Mouse (Mus musculus) layer of hippocampus, adult 2 months (tissue): ENCODE data around the gene Tpst2. TPM values are rescaled to one million over a fixed set of nuclear protein-coding genes. Genes with fewer than 3 reads are reported as not detected.

ENCODE experiments used
- DNase-seq, 2 experiments: peaks; one replicate each; pipeline ENCODE4 v3.0.0; 2022; ENCODE audit warnings: low spot score in 2 of 2
- H3K27ac ChIP-seq: fragments of 200-600 bp; 2 replicates; pipeline ENCODE4 v1.8.1; 2022
- H3K4me3 ChIP-seq: fragments of 200-600 bp; 2 replicates; pipeline ENCODE4 v1.8.1; 2022; ENCODE audit warnings: mild to moderate bottlenecking
- CTCF ChIP-seq: fragments of 200-600 bp; conservative IDR thresholded peaks from 2 replicates; pipeline ENCODE4 v1.8.1; 2022; ENCODE audit warnings: antibody characterized with exemption, mild to moderate bottlenecking, moderate library complexity
- total RNA-seq, 2 experiments: library from RNA; stranded (reverse); gene quantifications; 2 replicates each; pipeline ENCODE4 v1.2.3; 2021

The Tpst2 gene
- total RNA-seq, 2 experiments from 2014 or later, result 45.3 to 45.4 TPM

DNA sequence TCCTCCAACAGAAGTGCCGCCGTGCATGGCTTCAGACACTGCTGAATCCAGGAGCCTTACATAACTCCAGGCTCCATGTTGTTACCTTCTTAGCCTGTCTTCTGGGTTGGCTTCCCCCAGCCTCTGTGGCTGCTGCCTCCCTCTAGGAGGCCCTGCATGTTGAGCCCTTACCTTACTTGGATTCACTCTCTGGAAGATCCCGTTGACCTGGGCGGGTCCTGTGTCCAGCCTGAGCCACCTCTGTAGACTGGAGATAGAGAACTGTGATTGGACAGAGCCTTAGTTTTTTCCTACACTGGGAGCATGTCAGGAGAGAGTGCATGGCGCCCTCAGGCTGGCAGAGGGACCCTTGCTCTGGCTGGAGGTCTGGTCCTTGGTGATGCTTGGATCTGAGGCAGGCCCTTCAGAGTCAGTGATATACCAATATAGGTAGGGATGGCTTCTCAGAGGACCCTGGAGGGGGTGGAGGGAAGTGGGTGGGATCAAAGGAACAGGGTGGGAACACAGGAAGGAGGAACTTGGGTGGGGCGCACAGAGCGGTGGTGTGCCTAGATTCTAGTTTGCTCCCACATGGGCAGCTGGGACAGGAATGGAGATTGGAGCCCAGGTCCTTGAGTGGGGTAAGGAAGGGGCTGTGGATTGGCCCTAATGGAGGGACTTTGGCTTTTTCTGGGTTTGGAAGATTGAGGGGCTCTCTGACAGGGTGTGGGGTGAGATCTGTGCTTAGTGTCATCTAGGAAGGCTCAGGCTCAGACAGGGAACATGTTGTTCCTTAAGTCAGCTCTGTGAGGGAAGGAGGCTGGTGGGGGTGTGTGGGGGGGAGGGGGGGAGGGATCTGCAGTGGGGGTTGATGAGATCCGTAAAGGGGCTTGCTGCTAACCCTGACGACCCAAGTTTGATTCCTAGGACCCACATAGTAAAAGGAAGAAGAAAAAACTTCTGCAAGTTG is 12.0 kb downstream of the Tpst2 start:
- peak overlapping the region; percentile 74; the same call in 1 of the 2 replicates for H3K27ac ChIP-seq
- no peak overlapping the region for H3K4me3 ChIP-seq
- no peak for TF ChIP-seq CTCF
- DNase-seq, result no peak

DNA sequence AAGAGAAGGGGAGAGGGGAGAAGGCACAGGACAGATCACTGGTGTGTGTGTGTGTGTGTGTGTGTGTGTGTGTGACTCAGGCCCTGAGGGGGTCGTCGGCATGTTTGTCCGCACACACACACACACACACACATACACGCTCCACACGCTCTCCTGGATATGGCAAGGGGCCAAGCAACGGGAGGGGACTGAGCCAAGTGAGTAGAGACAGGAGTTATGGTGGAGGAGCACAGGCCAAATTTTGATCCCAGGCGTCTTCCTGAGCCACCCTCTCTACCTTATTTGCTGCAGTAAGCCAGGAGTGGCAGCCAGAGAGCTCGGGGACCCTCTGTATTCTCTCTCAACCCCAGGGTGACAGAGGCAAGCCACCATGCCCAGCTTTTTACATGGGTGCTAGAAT is 12.7 kb downstream of the Tpst2 start:
- H3K27ac ChIP-seq, result peak overlapping the region; percentile 65
- DNase-seq, result no peak
- no peak for TF ChIP-seq CTCF
- H3K4me3 ChIP-seq, result no peak overlapping the region

DNA sequence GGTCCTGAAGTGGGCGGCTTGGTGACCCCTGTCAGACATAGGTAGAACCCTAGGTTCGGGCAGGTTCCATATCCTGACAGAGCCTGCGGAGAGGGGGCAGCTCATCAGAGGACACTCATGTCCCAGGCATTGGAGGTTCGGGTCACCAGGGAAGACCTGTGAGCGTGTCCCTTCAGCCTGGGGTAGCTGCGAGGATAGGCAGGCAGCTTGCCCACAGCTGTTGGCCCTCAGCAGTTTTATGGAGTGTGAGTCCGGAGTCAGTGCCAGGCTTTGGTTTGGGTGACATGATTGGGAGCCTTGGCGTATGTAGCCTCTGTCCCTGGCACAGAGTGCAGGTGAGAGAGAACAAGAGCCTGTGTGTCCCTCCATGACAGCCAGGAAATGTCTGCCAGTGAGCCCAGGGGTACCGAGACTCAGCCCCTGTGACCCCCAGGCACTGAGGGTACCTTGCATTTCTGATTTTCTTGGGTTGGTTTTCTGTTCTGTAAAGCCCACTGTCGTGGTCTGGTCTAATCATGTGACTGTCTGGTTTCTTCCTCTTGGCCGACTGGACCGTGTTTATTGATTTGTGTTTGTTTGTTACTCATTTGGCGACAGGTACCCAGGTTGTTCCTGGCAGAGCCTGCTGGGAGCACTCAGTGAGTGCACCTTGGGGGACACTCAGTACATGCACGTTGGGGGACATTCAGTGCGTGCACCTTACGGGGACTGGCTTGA is 13.5 kb downstream of the Tpst2 start:
- no peak overlapping the region for H3K4me3 ChIP-seq
- peak overlapping the region; percentile 65 for H3K27ac ChIP-seq
- TF ChIP-seq CTCF, result no peak
- DNase-seq, result no peak

DNA sequence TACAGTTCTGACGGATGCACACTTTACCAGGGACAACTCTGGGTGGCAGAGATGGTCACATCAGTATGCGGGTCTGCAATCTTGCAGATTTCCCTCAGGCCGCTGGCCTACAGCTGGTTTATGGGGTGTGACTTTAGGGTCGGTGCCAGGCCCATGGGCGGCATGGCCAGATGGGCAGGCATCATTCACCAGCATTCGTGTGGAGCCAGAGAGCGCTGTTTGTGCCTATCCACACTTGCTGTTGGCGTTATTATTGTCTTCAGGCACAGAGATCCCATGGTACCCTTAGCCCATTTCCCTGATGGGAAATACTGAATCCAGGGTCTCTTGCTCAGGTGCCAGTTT is 14.0 kb downstream of the Tpst2 start:
- no peak for TF ChIP-seq CTCF
- H3K4me3 ChIP-seq, result no peak overlapping the region
- DNase-seq, result no peak

DNA sequence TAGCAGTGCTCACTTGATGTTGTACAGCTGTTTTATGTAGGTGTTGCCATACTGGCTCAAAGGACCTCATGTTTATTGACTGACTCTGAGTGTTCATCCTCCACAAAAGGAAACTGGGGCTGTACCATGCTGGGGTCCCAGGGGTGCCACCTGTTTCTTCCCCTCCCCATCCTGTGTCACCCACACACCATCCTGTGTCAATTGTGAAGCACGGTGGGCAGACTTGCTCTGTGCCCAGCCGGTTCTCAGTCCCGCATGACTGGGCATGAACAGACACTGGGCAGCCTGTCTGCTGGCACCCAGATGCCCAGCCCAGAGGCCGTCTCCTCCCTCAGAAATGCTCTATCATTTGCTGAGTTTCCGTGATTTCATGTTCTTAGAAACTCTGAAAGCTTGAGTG is 15.4 kb downstream of the Tpst2 start:
- Histone ChIP-seq H3K4me3 (no peak overlapping the region), H3K27ac (peak overlapping the region; percentile 64)
- no peak for DNase-seq
- TF ChIP-seq CTCF, result no peak

More for the DNA sequence above, 14.0 kb downstream of the Tpst2 start:
- H3K27ac ChIP-seq, result peak overlapping the region; percentile 65

DNA sequence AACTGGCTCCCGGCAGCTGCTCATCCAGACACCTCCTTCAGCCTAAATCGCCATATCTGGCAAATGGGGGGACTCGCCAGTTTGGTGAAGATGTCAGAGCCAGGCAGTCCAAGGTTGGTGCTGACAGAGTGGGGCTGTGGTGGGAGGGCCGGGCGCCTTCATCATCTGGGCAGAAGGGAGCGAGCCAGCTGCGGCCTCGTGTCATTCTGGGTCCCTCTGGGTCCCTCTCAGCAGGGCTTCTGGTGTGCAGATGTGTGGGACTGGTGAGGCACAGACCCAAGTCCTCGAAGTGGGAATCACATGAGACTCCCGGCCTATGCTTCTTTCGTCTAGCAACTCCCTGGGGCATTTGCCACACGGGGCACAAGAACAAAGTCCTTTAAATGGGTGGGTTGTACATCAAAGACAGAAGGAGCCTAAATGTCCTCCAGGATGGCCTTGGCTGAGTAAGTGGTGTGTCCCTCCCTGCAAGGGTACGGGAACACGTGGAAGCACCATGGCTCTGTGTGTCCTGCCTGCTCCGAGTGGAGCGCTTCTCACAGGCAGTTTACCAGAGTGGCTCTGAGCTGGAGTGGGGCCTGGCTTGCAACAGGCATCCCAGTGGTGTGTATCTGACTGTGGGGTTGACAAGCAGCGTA is 16.0 kb downstream of the Tpst2 start:
- Histone ChIP-seq H3K27ac (peak overlapping the region; percentile 64), H3K4me3 (no peak overlapping the region)
- TF ChIP-seq CTCF, result no peak
- no peak for DNase-seq

DNA sequence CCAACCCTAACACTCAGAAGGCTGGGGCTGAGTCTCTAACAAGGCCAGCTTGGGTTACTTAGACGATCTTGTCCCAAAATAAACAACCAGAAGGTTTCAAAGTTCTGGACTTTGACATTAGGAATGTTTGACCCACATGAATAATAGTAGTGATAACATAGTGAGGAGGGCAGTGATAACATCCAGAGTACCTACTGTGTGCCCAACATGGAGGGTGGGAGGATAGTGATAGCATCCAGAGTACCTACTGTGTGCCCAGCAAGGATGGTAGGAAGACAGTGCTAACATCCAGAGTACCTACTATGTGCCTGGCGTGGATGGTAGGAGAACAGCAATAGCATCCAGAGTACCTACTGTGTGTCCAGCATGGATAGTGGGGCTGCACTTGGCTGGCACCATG is 17.3 kb downstream of the Tpst2 start:
- DNase-seq, result no peak
- no peak overlapping the region for H3K4me3 ChIP-seq
- peak overlapping the region; percentile 75; the same call in 1 of the 2 replicates for H3K27ac ChIP-seq
- TF ChIP-seq CTCF, result no peak

DNA sequence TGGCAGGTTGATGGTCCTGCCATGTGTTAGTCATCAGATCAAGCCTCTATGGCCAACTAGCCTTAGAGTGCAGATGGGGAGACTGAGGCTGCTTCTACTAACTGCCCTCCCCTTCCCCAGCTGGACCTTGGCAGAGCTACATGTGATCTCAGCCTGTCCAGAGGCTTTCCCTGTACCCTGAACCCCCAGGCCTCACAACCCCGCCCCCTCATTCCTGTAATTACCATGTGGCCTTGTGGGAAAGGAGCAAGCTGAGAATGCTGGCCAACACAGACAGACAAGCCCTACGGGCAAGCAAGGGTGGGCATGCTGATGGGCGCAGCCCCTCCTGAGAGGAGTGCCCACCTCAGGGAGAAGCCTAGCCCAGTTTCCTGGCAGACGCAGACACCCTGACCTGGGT is 18.2 kb downstream of the Tpst2 start:
- no peak for DNase-seq
- H3K4me3 ChIP-seq, result no peak overlapping the region
- TF ChIP-seq CTCF, result no peak
- peak overlapping the region; percentile 75 for H3K27ac ChIP-seq

DNA sequence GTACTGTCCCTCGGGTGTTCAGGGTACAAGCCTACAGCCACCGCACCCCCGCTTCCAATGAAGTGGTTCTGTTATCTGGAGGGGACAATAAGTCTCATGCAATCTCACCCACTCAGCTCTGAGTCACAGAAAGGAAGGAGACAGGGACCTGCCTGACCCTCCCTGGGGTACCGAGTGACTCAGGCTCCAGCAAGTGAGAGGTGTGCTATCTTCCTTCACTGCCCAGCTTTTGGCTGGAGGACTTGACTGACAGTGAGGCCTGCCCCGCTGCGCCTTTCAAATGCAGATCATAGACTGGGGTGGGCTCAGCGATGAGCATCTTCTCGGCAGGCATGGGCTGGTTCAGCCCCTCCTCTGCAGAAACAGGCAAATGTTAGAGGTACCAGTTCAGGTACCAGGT is 18.7 kb downstream of the Tpst2 start:
- no peak for DNase-seq
- Histone ChIP-seq H3K27ac (peak overlapping the region; percentile 75), H3K4me3 (no peak overlapping the region)
- no peak for TF ChIP-seq CTCF

DNA sequence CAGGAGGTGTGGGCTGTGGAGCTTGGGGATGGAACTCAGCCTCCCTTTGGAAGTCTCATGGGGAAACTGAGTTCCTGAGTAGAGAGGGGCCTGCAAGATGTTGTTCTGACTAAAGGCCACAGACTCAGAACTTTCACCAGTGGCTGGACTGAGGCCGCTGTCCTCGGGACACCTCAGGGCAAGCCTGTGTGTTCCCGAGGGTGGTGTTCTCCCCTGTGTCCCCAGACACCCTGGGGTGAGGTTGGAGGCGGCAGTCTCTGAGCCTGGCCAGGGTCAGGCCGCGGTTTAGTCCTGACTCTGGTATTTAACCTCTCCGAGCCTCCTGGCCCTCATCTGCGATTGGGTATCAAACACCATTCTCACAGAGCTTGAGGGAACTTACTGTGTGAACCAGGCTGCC is 19.1 kb downstream of the Tpst2 start:
- no peak for TF ChIP-seq CTCF
- Histone ChIP-seq H3K27ac (peak overlapping the region; percentile 75), H3K4me3 (no peak overlapping the region)
- no peak for DNase-seq

DNA sequence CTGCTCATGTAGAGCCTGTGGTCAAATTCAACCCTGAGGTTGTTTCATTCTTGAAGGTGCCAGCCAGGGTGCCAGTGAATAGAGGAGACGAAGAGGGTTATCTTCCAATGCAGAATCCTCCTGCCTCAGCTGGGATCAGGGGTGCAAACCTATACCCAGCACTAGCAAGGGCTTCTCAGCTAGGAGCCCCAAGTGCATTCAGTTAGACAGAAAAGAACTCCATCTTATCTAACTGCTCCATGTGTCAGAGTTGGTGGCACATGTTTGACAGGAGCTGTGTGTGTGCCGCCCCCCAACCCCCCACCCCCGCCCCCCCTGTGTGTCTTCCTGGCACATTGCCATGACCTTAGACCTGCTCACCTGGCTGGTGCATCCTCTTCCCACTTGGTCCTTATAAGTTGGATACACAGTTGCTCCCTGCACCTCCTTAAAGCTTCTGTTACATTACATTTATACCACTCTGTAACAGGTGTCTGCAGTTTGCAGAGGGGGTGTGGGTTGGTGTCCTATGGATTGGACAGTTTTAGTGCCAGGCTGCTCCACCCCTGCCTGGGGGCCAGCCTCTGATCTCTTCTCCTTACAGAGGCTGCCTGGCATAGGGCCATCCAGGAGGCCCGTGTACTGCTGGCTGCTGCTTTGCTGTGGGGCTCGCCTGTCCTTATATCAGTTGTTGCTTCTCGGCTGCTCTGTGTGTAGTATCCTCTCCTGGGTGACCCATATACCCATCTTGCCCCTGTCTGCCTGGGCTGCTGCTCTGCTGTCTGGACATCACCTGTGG is 20.1 kb downstream of the Tpst2 start:
- no peak for TF ChIP-seq CTCF
- Histone ChIP-seq H3K27ac (peak overlapping the region; percentile 75), H3K4me3 (no peak overlapping the region)
- no peak for DNase-seq

DNA sequence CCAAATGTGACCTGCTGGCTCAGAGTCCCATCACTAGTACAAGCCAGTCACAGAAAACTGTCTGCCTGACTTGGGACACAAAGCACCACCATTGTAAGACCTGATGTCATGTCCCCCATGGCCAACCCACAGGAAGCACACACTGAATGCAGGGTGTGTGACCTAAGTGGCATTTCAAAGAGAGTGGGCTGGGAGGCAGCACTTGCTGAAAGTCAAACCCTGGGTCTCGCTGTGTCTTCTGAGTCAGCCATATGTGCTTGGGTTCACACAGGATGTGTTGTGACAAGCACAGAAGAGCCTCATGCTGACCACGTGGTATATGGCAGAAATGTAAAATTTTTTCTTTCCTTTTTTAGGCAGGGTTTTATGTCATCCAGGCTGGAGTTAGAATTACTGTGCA is 20.8 kb downstream of the Tpst2 start:
- no peak for DNase-seq
- H3K27ac ChIP-seq, result peak overlapping the region; percentile 67
- no peak for TF ChIP-seq CTCF
- H3K4me3 ChIP-seq, result no peak overlapping the region
